Mouse (Mus musculus) lung, embryonic 15.5 days (tissue): ENCODE results near the gene Itm2b. TPM values are rescaled to one million over a fixed set of nuclear protein-coding genes. Genes with fewer than 3 reads are reported as not detected.

Source experiments
- ATAC-seq: fragments of 200-750 bp; cut with Nextera tagmentation; 2 replicates; pipeline ENCODE4 v1.8.0; 2017; ENCODE audit warnings: moderate number of reproducible peaks, borderline replicate concordance; ENCODE audit not compliant: low FRiP score, low TSS enrichment; ENCODE audit errors: extremely low read depth
- H3K27ac ChIP-seq: fragments of 300-500 bp; sonication (generic); 2 replicates; pipeline ENCODE4 v1.5.1; 2015; ENCODE audit warnings: moderate library complexity, mild to moderate bottlenecking, inconsistent platforms
- H3K27me3 ChIP-seq: fragments of 300-500 bp; sonication (generic); 2 replicates; pipeline ENCODE4 v1.6.1; 2015; ENCODE audit warnings: inconsistent platforms
- H3K36me3 ChIP-seq: fragments of 300-500 bp; sonication (generic); 2 replicates; pipeline ENCODE4 v1.6.1; 2015; ENCODE audit warnings: inconsistent platforms
- H3K4me1 ChIP-seq: fragments of 300-500 bp; sonication (generic); 2 replicates; pipeline ENCODE4 v1.6.1; 2015; ENCODE audit warnings: inconsistent platforms
- H3K4me2 ChIP-seq: fragments of 300-500 bp; sonication (generic); 2 replicates; pipeline ENCODE4 v1.6.1; 2015; ENCODE audit warnings: inconsistent platforms, mild to moderate bottlenecking, moderate library complexity
- H3K4me3 ChIP-seq: fragments of 300-500 bp; sonication (generic); 2 replicates; pipeline ENCODE4 v1.5.1; 2015; ENCODE audit warnings: mild to moderate bottlenecking, inconsistent platforms
- H3K9ac ChIP-seq: fragments of 300-500 bp; sonication (generic); 2 replicates; pipeline ENCODE4 v1.6.1; 2015; ENCODE audit warnings: inconsistent platforms
- H3K9me3 ChIP-seq: fragments of 300-500 bp; sonication (generic); 2 replicates; pipeline ENCODE4 v1.6.1; 2016; ENCODE audit warnings: inconsistent platforms
- WGBS: fragments of 180-500 bp; shearing (Covaris S2); methylation state at CpG from one replicate; pipeline ENCODE4 v1.1.7; 2015; 5-methylcytosine and 5-hydroxymethylcytosine counted together
- polyA plus RNA-seq: library from polyadenylated mRNA; unstranded; fragments of >200 nt; fragmentation: Nextera tagmentation; extraction: Ambion mirVana; gene quantifications from 2 replicates; pipeline ENCODE4 v1.2.1, GENCODE M21; 2015

The Itm2b gene
- polyA plus RNA-seq, 1 experiment from 2014 or later: 873 TPM

GRCm38 (mm10) chr14:73411729-73412128 is 26.6 kb upstream of the Itm2b start:
- ATAC-seq: no peak
- WGBS: 62% methylated on average over 1 of the region's 1 CpGs

GRCm38 (mm10) chr14:73410083-73410482 is 25.0 kb upstream of the Itm2b start:
- 75% methylated on average over 3 of the region's 3 CpGs for WGBS
- Histone ChIP-seq H3K4me3 (no peak overlapping the region), H3K36me3 (no peaks in the 10 kb centered on the region), H3K9ac (no peak overlapping the region), H3K27me3 (no peaks in the 10 kb centered on the region), H3K9me3 (no peaks in the 10 kb centered on the region), H3K27ac (no peak overlapping the region), H3K4me2 (no peak overlapping the region), H3K4me1 (no peaks in the 10 kb centered on the region)
- no peak for ATAC-seq

More at GRCm38 (mm10) chr14:73411729-73412128, 26.6 kb upstream of the Itm2b start:
- no peaks in the 10 kb centered on the region for H3K27me3 ChIP-seq
- no peak overlapping the region for H3K9ac ChIP-seq
- H3K36me3 ChIP-seq: no peaks in the 10 kb centered on the region
- H3K9me3 ChIP-seq: no peaks in the 10 kb centered on the region
- H3K4me3 ChIP-seq: no peak overlapping the region
- no peak overlapping the region for H3K27ac ChIP-seq
- H3K4me2 ChIP-seq: no peak overlapping the region
- H3K4me1 ChIP-seq: 0 out of 2 replicates have a peak, but pooled peaks cover 6% of the 10 kb centered on the region

GRCm38 (mm10) chr14:73408223-73408845 is 23.2 kb upstream of the Itm2b start:
- Histone ChIP-seq H3K9ac (no peak overlapping the region), H3K27ac (no peak overlapping the region), H3K4me1 (no peaks in the 10 kb centered on the region), H3K9me3 (no peaks in the 10 kb centered on the region), H3K4me2 (no peak overlapping the region), H3K27me3 (no peaks in the 10 kb centered on the region), H3K36me3 (no peaks in the 10 kb centered on the region), H3K4me3 (no peak overlapping the region)
- 69% methylated on average over 4 of the region's 4 CpGs for WGBS
- ATAC-seq: no peak

- Histone ChIP-seq H3K4me1 (peaks cover 6% of the 10 kb centered on the region), H3K9me3 (no peaks in the 10 kb centered on the region), H3K9ac (no peak overlapping the region), H3K4me3 (no peak overlapping the region), H3K36me3 (no peaks in the 10 kb centered on the region), H3K27ac (no peak overlapping the region), H3K27me3 (no peaks in the 10 kb centered on the region), H3K4me2 (no peak overlapping the region)
- 50% methylated on average over 3 of the region's 3 CpGs for WGBS
- ATAC-seq: no peak
These were observed 18.9 kb upstream of the Itm2b start for GRCm38 (mm10) chr14:73404016-73404415.

- Histone ChIP-seq H3K9me3 (no peaks in the 10 kb centered on the region), H3K4me2 (no peak overlapping the region), H3K27me3 (no peaks in the 10 kb centered on the region), H3K27ac (no peak overlapping the region), H3K4me1 (peaks cover 6% of the 10 kb centered on the region), H3K4me3 (no peak overlapping the region), H3K36me3 (no peaks in the 10 kb centered on the region), H3K9ac (no peak overlapping the region)
- 56% methylated on average over 5 of the region's 5 CpGs for WGBS
- no peak for ATAC-seq
These were observed 18.3 kb upstream of the Itm2b start for GRCm38 (mm10) chr14:73403351-73403750.

GRCm38 (mm10) chr14:73402296-73403035 is 17.4 kb upstream of the Itm2b start:
- Histone ChIP-seq H3K9ac (no peak overlapping the region), H3K4me1 (peaks cover 6% of the 10 kb centered on the region), H3K27ac (no peak overlapping the region), H3K4me2 (no peak overlapping the region), H3K9me3 (no peaks in the 10 kb centered on the region), H3K27me3 (no peaks in the 10 kb centered on the region), H3K36me3 (no peaks in the 10 kb centered on the region), H3K4me3 (no peak overlapping the region)
- no peak for ATAC-seq
- 60% methylated on average over 11 of the region's 11 CpGs for WGBS

GRCm38 (mm10) chr14:73401408-73401807 is 16.3 kb upstream of the Itm2b start:
- H3K27ac ChIP-seq: no peak overlapping the region
- no peaks in the 10 kb centered on the region for H3K36me3 ChIP-seq
- no peaks in the 10 kb centered on the region for H3K9me3 ChIP-seq
- H3K4me1 ChIP-seq: peaks cover 6% of the 10 kb centered on the region
- H3K4me3 ChIP-seq: no peak overlapping the region
- no peak for ATAC-seq
- WGBS: 46% methylated on average over 3 of the region's 3 CpGs
- no peaks in the 10 kb centered on the region for H3K27me3 ChIP-seq
- H3K4me2 ChIP-seq: no peak overlapping the region
- no peak overlapping the region for H3K9ac ChIP-seq

- Histone ChIP-seq H3K4me2 (0 out of 2 replicates have a peak overlapping the region, but pooled peaks have one; percentile 18), H3K9ac (no peak overlapping the region), H3K36me3 (no peaks in the 10 kb centered on the region), H3K27me3 (no peaks in the 10 kb centered on the region), H3K4me3 (no peak overlapping the region), H3K9me3 (no peaks in the 10 kb centered on the region), H3K4me1 (peaks cover 6% of the 10 kb centered on the region), H3K27ac (0 out of 2 replicates have a peak overlapping the region, but pooled peaks have one; percentile 34)
- 17% methylated on average over 15 of the region's 15 CpGs for WGBS
- ATAC-seq: no peak
These were observed 15.0 kb upstream of the Itm2b start for GRCm38 (mm10) chr14:73399866-73400618.

- ATAC-seq: no peak
- Histone ChIP-seq H3K27ac (no peak overlapping the region), H3K4me3 (no peak overlapping the region), H3K9me3 (no peaks in the 10 kb centered on the region), H3K9ac (no peak overlapping the region), H3K4me2 (no peak overlapping the region), H3K4me1 (peaks cover 13% of the 10 kb centered on the region), H3K27me3 (no peaks in the 10 kb centered on the region), H3K36me3 (no peaks in the 10 kb centered on the region)
- WGBS: 60% methylated on average over 8 of the region's 8 CpGs
These were observed 13.4 kb upstream of the Itm2b start for GRCm38 (mm10) chr14:73398367-73398996.

- Histone ChIP-seq H3K9me3 (no peaks in the 10 kb centered on the region), H3K9ac (no peak overlapping the region), H3K27me3 (no peaks in the 10 kb centered on the region), H3K36me3 (no peaks in the 10 kb centered on the region), H3K4me2 (no peak overlapping the region), H3K4me3 (no peak overlapping the region), H3K27ac (no peak overlapping the region), H3K4me1 (peaks cover 13% of the 10 kb centered on the region)
- WGBS: 63% methylated on average over 5 of the region's 5 CpGs
- no peak for ATAC-seq
These were observed 10.7 kb upstream of the Itm2b start for GRCm38 (mm10) chr14:73395750-73396149.

- Histone ChIP-seq H3K27me3 (no peaks in the 10 kb centered on the region), H3K9ac (no peak overlapping the region), H3K27ac (0 out of 2 replicates have a peak overlapping the region, but pooled peaks have one; percentile 8), H3K4me2 (no peak overlapping the region), H3K4me1 (peaks cover 12% of the 10 kb centered on the region), H3K4me3 (no peak overlapping the region), H3K9me3 (no peaks in the 10 kb centered on the region), H3K36me3 (no peaks in the 10 kb centered on the region)
- WGBS: 36% methylated on average over 5 of the region's 5 CpGs
- ATAC-seq: no peak
These were observed 9.3 kb upstream of the Itm2b start for GRCm38 (mm10) chr14:73394263-73395006.
